In the genomic region with DNA sequence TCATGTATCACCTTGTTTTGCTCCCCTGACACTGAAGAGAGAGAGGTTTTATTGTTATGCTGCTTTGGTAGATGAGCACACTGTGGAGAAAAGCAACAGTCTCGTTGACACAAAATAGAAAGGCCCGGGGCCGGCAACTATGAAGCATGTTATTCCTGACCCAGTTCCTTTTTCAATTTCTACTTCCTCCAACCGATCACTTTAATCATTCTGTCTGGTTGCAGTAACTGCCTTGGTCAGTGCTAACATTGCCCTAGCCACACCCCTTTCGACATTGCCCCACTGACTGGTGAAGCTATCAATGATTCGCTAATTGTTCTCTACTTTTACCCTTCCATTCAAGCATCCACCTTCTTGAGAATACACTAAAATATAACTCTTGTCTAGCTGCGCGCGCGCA, we compare ENCODE assay signal across 21 mouse cellular contexts.
DNase-seq lines count a peak whose midpoint lies in the region; ATAC-seq and TF ChIP-seq lines count a peak whose summit lies in the region.
"Had no signal": no experiment of that assay in that cellular context is flagged by ENCODE, and none has a peak within 500 bp of the region (broad histone marks: within the 10 kb centered on the region; RNA-seq: fewer than 3 reads in every experiment).

No protein-coding gene starts in this region.

- H3K4me2 ChIP-seq in kidney, postnatal 0 days (ENCODE audit: low read length), result no peak overlapping the region
- H3K4me2 ChIP-seq in hindbrain, embryonic 16.5 days (ENCODE audit: low read length), result no peak overlapping the region
- no peak overlapping the region for H3K4me2 ChIP-seq in midbrain, embryonic 14.5 days (ENCODE audit: low read length)
- H3K4me2 ChIP-seq: embryonic facial prominence, embryonic 15.5 days; hindbrain, embryonic 12.5 days; liver, embryonic 11.5 days; midbrain, embryonic 15.5 days had no signal

- DNase-seq in kidney, postnatal 0 days (ENCODE audit: low spot score), result peak; percentile 43
- no peak for DNase-seq in kidney, postnatal 25 days
- DNase-seq in kidney, postnatal 14 days, result peak; percentile 1
- no peak for DNase-seq in midbrain, embryonic 14.5 days
- DNase-seq: adrenal gland, postnatal 10 days; cerebellum, adult 8-10 months; gastrocnemius, postnatal 10 days; heart, adult 2 months; layer of hippocampus, postnatal 36 days; lung, adult 18-20 months; lung, postnatal 10 days had no signal

- no peak overlapping the region for H3K27ac ChIP-seq in kidney, postnatal 0 days
- H3K27ac ChIP-seq in hindbrain, embryonic 16.5 days (ENCODE audit: low read depth, low read length), result no peak overlapping the region
- H3K27ac ChIP-seq in midbrain, embryonic 14.5 days (replicated peaks; ENCODE audit: low read depth, low read length), result no peak overlapping the region
- H3K27ac ChIP-seq: embryonic facial prominence, embryonic 15.5 days; heart, adult 2 months; hindbrain, embryonic 12.5 days; midbrain, embryonic 15.5 days had no signal

- no peak overlapping the region for H3K9ac ChIP-seq in kidney, postnatal 0 days (ENCODE audit: low read depth, low read length)
- no peak overlapping the region for H3K9ac ChIP-seq in hindbrain, embryonic 16.5 days (ENCODE audit: low read depth, low read length)
- H3K9ac ChIP-seq in midbrain, embryonic 14.5 days (replicated peaks; ENCODE audit: low read length), result no peak overlapping the region
- H3K9ac ChIP-seq: embryonic facial prominence, embryonic 15.5 days; hindbrain, embryonic 12.5 days; midbrain, embryonic 15.5 days had no signal

- WGBS in kidney, postnatal 0 days, result 62% methylated on average over 10 of the region's 10 CpGs
- 92% methylated on average over 10 of the region's 10 CpGs for WGBS in hindbrain, embryonic 16.5 days
- 95% methylated on average over 10 of the region's 10 CpGs for WGBS in midbrain, embryonic 14.5 days

- ATAC-seq in kidney, postnatal 0 days (replicated peaks; ENCODE audit: low FRiP score, low read depth), result peak; percentile 75
- peak; percentile 95 for ATAC-seq in granulocyte monocyte progenitor cell, adult 5-6 weeks (replicated peaks; ENCODE audit: poor library complexity, severe bottlenecking)
- peak; percentile 66 for ATAC-seq in monocyte, adult 5-6 weeks (replicated peaks; ENCODE audit: insufficient number of reproducible peaks, low FRiP score, low TSS enrichment, poor library complexity, severe bottlenecking)
- ATAC-seq in hindbrain, embryonic 16.5 days, result no peak
- ATAC-seq in midbrain, embryonic 14.5 days (ENCODE audit: low FRiP score, low TSS enrichment), result no peak
- ATAC-seq: forebrain, embryonic 16.5 days; inflammation-experienced regulatory T-cells, adult 6 months; midbrain, embryonic 15.5 days had no signal

- H3K4me1 ChIP-seq in kidney, postnatal 0 days (replicated peaks; ENCODE audit: insufficient read depth, low read length), result no peaks in the 10 kb centered on the region
- H3K4me1 ChIP-seq in hindbrain, embryonic 16.5 days (ENCODE audit: control insufficient read depth, insufficient read depth, low read depth, low read length), result no peaks in the 10 kb centered on the region
- no peaks in the 10 kb centered on the region for H3K4me1 ChIP-seq in midbrain, embryonic 14.5 days (ENCODE audit: control insufficient read depth, insufficient read depth, low read length)
- H3K4me1 ChIP-seq: embryonic facial prominence, embryonic 15.5 days; hindbrain, embryonic 12.5 days; midbrain, embryonic 15.5 days had no signal

- H3K4me3 ChIP-seq in kidney, postnatal 0 days (replicated peaks; ENCODE audit: low read depth, low read length), result no peak overlapping the region
- H3K4me3 ChIP-seq in hindbrain, embryonic 16.5 days (ENCODE audit: low read length), result no peak overlapping the region
- H3K4me3 ChIP-seq in midbrain, embryonic 14.5 days (replicated peaks; ENCODE audit: low read depth, low read length), result no peak overlapping the region
- H3K4me3 ChIP-seq: embryonic facial prominence, embryonic 15.5 days; heart, adult 2 months; hindbrain, embryonic 12.5 days; midbrain, embryonic 15.5 days; myocyte had no signal

- TF ChIP-seq CTCF in kidney, postnatal 0 days (IDR thresholded peaks at IDR 0.05; ENCODE audit: low read depth), result no peak

- H3K9me3 ChIP-seq in kidney, postnatal 0 days (replicated peaks; ENCODE audit: low read length), result no peaks in the 10 kb centered on the region
- no peaks in the 10 kb centered on the region for H3K9me3 ChIP-seq in hindbrain, embryonic 16.5 days (ENCODE audit: control insufficient read depth, low read length)
- H3K9me3 ChIP-seq in midbrain, embryonic 14.5 days (ENCODE audit: control insufficient read depth, low read length), result no peaks in the 10 kb centered on the region
- H3K9me3 ChIP-seq: embryonic facial prominence, embryonic 15.5 days; hindbrain, embryonic 12.5 days; midbrain, embryonic 15.5 days had no signal

- no peaks in the 10 kb centered on the region for H3K27me3 ChIP-seq in kidney, postnatal 0 days (ENCODE audit: insufficient read depth, low read length)
- H3K27me3 ChIP-seq in hindbrain, embryonic 16.5 days (replicated peaks; ENCODE audit: control insufficient read depth, insufficient read depth, low read length), result no peaks in the 10 kb centered on the region
- H3K27me3 ChIP-seq in midbrain, embryonic 14.5 days (ENCODE audit: control insufficient read depth, insufficient read depth, low read length), result no peaks in the 10 kb centered on the region
- H3K27me3 ChIP-seq: embryonic facial prominence, embryonic 15.5 days; hindbrain, embryonic 12.5 days; midbrain, embryonic 15.5 days had no signal

- no peaks in the 10 kb centered on the region for H3K36me3 ChIP-seq in kidney, postnatal 0 days (ENCODE audit: insufficient read depth, low read length)
- no peaks in the 10 kb centered on the region for H3K36me3 ChIP-seq in hindbrain, embryonic 16.5 days (ENCODE audit: control insufficient read depth, insufficient read depth, low read length)
- no peaks in the 10 kb centered on the region for H3K36me3 ChIP-seq in midbrain, embryonic 14.5 days (ENCODE audit: control insufficient read depth, insufficient read depth, low read length)
- H3K36me3 ChIP-seq: embryonic facial prominence, embryonic 15.5 days; hindbrain, embryonic 12.5 days; midbrain, embryonic 15.5 days had no signal

Comparison
In these comparisons a context has a peak if more than half of its experiments do, and no peak if none do; other contexts are left out.
1. DNase-seq: peak in kidney, postnatal 0 days (single experiment) and kidney, postnatal 14 days (single experiment); none in kidney, postnatal 25 days (0 of 2) and midbrain, embryonic 14.5 days (single experiment).
2. ATAC-seq: peak in kidney, postnatal 0 days (single experiment), granulocyte monocyte progenitor cell, adult 5-6 weeks (single experiment) and monocyte, adult 5-6 weeks (single experiment); none in hindbrain, embryonic 16.5 days (single experiment) and midbrain, embryonic 14.5 days (single experiment).